Mouse (Mus musculus): ENCODE data around the gene Asgr2.
"Not testable (repeated sequence)": the region's sequence is repeated elsewhere in the genome, so short reads cannot be mapped to it uniquely, and the experiment has no call there.

The Asgr2 gene

DNA sequence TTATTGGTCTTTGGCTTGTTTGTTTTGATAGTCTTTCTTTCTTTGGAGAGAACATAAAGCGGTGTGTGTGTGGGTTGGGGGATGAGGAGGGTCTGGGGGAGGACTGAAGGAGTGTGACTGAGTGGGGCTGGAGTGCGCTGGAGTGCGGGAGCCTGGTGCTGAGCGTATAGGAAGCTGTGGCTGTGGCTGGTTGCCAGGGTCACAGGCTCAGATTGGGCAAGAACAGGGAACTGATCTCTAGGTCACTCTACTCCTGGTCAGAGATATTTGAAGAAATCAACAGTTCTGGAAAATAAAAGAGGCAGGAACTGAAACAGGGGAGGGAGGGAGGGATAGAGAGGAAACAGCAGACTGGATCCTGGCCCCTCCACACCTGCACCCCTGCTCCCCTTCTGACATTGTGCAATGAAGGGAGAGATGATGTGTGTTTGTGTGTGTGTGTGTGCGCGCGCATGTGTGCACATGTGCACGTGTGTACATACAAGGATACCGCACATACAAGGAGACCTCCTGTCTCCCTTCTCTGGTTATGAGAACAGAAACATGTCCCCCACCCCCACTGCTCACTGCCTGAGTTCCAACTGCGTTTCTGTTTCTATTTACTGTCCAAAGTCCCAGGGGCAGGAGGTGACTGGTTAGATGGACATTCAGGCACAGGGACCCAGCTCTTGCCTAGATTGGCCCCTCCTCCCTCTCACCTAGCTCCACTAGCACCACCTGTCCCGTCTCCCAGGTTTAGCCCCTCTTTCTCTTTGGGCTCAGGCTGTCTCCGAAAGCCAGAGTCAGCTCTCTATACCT, at the start of gene Asgr2:
Gene Asgr2, plus strand, starts transcription at position 659 of the 798 bp plus-strand sequence.
- DNase-seq (ENCODE audit: low read depth, low spot score) = no peak
- no peaks in the 10 kb centered on the region for H3K36me3 ChIP-seq (ENCODE audit: control insufficient read depth, insufficient read depth, low read length, poor library complexity, severe bottlenecking)
- no peaks in the 10 kb centered on the region for H3K27me3 ChIP-seq (ENCODE audit: control insufficient read depth, insufficient read depth, low read length, poor library complexity, severe bottlenecking)

DNA sequence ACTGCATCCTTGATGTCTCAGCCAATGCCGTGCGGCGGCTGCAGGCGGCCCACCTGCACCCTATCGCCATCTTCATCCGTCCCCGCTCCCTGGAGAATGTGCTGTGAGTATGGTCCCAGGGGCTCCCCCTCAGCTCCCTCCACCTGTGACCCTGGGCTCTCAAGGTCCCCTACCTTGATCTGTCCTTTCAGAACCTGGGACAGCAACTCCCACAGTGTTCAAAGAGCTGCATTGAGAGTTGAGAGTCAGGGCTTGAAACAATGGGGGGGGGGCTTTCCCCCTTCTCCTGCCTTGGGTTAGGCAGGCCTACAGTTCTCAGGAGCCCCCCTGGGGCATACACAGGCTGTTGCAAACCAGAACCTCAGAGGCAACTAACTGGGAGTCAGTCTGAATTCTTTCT, 48.8 kb upstream of the Asgr2 start:
- no peaks in the 10 kb centered on the region for H3K36me3 ChIP-seq (ENCODE audit: control insufficient read depth, insufficient read depth, low read length, poor library complexity, severe bottlenecking)
- DNase-seq (ENCODE audit: low read depth, low spot score) = no peak
- H3K27me3 ChIP-seq (ENCODE audit: control insufficient read depth, insufficient read depth, low read length, poor library complexity, severe bottlenecking) = no peaks in the 10 kb centered on the region; the same call in 1 of the 2 replicates

DNA sequence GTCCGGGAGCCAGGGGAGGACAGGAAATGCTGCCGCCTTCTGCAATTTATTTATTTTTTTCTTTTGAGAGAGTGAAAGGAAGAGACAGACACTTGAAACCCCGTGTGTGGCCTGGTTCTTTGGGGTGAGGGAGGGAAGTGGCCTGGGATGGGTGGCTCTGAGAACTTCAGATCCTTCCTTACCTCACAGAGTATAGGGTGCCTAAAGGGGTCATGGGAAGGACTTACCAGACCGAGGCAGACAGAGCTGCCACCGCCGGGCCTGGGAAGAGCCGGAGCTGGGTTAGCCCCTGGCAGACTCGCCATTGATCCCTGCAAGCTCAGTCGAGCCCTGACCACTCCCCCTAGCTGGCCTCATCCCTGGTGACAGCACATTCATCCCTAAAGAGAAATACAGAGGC, 47.0 kb upstream of the Asgr2 start:
- Histone ChIP-seq H3K27me3 (ENCODE audit: control insufficient read depth, insufficient read depth, low read length, poor library complexity, severe bottlenecking) (no peaks in the 10 kb centered on the region), H3K36me3 (ENCODE audit: control insufficient read depth, insufficient read depth, low read length, poor library complexity, severe bottlenecking) (no peaks in the 10 kb centered on the region)
- DNase-seq (ENCODE audit: low read depth, low spot score) = no peak

DNA sequence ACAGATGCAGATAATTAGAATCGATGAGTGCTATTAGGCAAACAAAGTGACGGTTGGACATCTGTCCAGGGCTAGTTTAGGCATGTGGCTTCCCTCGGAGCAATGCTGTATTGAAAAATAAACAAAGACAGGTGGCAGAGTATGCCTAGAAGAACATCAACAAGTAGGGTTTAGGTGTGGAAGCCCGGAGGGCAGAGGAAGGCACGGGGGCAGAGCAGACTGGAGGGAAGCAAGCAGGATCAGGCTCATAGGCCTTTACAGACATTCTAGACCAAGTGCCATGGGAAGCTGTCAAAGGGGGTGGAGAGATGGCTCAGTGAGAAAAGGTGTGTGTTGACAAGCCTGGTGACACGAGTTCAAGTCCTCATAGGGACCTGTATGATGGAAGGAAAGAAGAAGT, 43.1 kb upstream of the Asgr2 start:
- DNase-seq (ENCODE audit: low read depth, low spot score) = no peak
- Histone ChIP-seq H3K36me3 (ENCODE audit: control insufficient read depth, insufficient read depth, low read length, poor library complexity, severe bottlenecking) (no peaks in the 10 kb centered on the region), H3K27me3 (ENCODE audit: control insufficient read depth, insufficient read depth, low read length, poor library complexity, severe bottlenecking) (no peaks in the 10 kb centered on the region)

DNA sequence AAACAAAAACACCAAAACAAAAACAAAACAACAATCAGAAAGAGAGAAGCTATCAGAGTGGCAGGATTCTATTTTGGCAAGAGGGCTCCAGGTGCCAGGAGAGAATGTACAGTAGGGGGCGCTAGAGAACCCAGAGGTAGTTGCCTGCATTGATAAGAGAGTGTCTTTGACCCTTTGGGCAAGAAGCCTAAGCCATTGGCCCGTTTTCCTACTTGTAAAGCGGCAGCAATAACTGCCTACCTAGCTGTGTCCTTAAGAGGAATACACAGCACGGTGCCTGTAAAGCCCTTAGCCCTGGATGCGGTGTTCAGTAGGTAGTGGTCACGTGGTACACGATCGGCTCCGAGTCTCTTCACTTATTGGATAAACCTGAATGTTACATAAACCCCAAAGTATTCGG, 42.6 kb upstream of the Asgr2 start:
- no peaks in the 10 kb centered on the region for H3K27me3 ChIP-seq (ENCODE audit: control insufficient read depth, insufficient read depth, low read length, poor library complexity, severe bottlenecking)
- H3K36me3 ChIP-seq (ENCODE audit: control insufficient read depth, insufficient read depth, low read length, poor library complexity, severe bottlenecking) = no peaks in the 10 kb centered on the region
- peak; percentile 46 for DNase-seq (ENCODE audit: low read depth, low spot score)

DNA sequence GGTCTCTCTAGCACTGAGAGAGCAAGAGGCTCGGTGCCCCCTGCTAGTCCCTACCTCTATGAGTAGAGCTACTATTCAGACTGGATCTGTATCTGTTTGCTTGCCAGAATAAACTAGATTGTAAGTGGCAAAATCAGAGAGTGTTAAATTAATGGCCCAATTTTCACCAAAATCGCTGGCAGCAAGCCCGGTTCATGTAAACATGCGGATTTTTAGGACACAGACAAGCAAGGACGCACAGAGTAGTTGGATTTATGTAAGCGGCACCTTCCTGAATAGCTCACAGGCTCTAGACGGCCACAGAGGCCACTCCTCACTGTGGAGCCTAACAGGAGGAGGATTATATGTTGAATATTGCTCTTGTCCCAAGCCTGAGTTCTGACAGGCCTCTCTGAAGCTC, 39.3 kb upstream of the Asgr2 start:
- H3K27me3 ChIP-seq (ENCODE audit: control insufficient read depth, insufficient read depth, low read length, poor library complexity, severe bottlenecking) = no peaks in the 10 kb centered on the region
- DNase-seq (ENCODE audit: low read depth, low spot score) = no peak
- H3K36me3 ChIP-seq (ENCODE audit: control insufficient read depth, insufficient read depth, low read length, poor library complexity, severe bottlenecking) = no peaks in the 10 kb centered on the region

DNA sequence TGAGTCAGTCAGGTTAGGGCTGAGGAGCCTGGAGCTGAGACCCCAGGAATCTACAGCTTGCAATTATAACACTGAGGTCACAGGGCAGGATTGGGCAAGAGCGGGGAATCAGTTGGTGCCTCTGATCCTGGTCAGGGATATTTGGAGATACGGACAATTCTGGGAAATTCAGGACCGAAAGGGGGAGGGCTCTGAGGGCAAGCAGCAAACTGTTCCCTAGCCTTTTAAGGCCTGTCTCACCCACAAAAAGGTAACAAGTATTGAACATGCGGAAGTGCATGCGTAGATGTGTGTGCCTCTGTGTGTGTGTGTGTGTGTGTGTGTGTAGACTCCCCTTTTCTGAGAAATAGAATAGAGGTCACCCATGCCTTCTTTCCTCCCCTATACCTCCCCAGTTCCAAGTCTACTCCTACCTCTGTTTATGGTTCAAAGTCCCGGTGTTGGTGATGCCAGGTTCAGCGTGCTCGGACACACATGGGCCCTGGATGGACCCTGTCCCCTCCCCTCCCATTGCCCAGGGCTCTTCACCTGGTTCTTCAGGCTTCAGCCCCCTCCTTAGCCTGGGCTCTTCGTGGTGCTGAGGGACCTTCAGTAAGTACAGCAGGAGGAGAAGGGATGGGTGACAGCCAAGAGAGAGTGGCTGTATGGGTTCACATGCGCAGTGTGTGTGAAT, 38.4 kb upstream of the Asgr2 start, which contains the start of gene Asgr1:
Gene Asgr1, plus strand, starts transcription at position 188 of the 673 bp plus-strand sequence.
- H3K27me3 ChIP-seq (ENCODE audit: control insufficient read depth, insufficient read depth, low read length, poor library complexity, severe bottlenecking) = no peaks in the 10 kb centered on the region
- H3K36me3 ChIP-seq (ENCODE audit: control insufficient read depth, insufficient read depth, low read length, poor library complexity, severe bottlenecking) = no peaks in the 10 kb centered on the region
- DNase-seq (ENCODE audit: low read depth, low spot score) = no peak

DNA sequence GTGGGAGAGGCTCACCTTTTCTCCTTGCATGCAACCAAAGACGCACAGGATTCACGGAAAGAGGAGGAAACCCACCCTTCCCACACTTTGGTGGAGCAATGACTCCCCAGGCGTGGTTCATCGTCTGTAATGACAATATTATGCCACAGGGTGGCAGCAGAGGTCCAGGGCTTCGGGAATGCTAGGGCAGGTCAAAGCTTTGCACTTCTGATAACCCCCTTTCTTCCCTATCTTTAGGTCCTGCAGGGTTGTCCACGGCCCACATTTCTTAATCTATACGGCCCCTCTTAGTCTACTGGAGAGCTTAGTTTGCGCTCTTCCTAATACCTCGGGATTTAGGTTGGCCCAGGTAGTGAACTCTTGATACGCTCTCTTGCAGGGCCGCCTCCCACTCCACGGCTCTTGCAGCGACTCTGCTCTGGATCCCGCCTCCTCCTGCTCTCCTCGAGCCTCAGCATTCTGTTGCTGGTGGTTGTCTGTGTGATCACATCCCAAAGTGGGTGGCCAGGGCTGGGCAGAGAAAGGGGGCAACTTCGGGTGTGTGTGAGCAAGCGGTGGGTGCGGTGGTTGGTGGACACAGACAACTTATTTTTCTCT, 36.7 kb upstream of the Asgr2 start:
- Histone ChIP-seq H3K27me3 (ENCODE audit: control insufficient read depth, insufficient read depth, low read length, poor library complexity, severe bottlenecking) (no peaks in the 10 kb centered on the region), H3K36me3 (ENCODE audit: control insufficient read depth, insufficient read depth, low read length, poor library complexity, severe bottlenecking) (no peaks in the 10 kb centered on the region)
- peak; percentile 76 for DNase-seq (ENCODE audit: low read depth, low spot score)

DNA sequence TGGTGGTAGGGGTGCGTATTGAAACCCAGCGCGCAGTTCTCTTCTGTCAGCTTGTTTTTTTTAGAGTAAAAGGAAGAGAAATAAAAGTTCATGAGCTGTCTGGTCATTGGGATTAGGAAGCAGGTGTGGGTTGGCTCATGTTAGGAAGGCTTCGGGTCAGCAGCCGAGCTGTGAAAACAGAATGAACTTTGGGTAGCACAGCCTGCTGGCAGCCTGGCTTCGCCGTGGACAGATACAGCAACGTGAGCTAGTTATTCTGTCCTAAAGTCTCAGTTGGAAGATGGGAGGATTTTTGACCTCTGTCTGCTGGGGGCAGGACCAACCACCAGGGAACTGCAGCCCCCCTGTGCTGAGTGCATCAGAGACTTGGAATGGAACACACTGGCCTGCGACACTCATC, 34.6 kb upstream of the Asgr2 start:
- Histone ChIP-seq H3K36me3 (ENCODE audit: control insufficient read depth, insufficient read depth, low read length, poor library complexity, severe bottlenecking) (no peaks in the 10 kb centered on the region), H3K27me3 (ENCODE audit: control insufficient read depth, insufficient read depth, low read length, poor library complexity, severe bottlenecking) (no peaks in the 10 kb centered on the region)
- no peak for DNase-seq (ENCODE audit: low read depth, low spot score)

DNA sequence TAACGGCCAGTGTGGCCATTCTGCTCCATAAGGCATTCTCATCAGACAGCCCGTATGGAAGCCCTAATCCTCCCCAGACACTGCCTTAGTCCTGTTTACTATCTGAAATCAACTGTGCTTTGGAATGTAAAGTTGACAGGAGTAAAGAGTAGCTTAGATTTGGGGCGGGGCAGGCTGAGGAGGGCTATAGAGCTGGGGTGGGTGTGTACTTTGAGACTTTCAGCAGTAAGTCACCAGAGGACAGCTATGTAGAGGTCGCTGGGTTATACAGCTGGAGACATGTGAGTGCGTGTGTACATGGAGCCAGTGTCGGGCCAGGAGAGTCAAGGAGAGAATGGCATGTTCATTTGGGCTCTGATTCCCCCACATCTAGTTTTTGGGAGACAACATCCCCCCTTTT, 32.5 kb upstream of the Asgr2 start:
- Histone ChIP-seq H3K27me3 (ENCODE audit: control insufficient read depth, insufficient read depth, low read length, poor library complexity, severe bottlenecking) (no peaks in the 10 kb centered on the region), H3K36me3 (ENCODE audit: control insufficient read depth, insufficient read depth, low read length, poor library complexity, severe bottlenecking) (no peaks in the 10 kb centered on the region)
- DNase-seq (ENCODE audit: low read depth, low spot score) = no peak

DNA sequence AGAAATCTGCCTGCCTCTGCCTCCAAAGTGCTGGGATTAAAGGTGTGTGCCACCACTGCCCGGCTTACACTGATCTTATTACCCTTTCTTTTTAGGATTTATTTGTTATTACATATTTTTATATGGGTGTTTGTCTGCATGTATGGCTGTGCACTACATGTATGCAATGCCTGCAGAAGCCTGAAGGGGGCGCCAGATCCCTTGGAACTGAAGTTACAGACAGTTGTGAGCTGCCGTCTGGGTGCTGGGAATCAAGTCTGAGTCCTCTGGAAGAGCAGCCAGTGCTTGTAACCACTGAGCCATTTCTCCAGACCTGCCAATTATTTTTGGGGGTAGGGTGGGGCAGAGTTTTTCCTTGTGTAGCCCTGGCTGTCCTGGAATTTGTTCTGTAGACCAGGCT, 29.4 kb upstream of the Asgr2 start:
- no peak for DNase-seq (ENCODE audit: low read depth, low spot score)
- Histone ChIP-seq H3K36me3 (ENCODE audit: control insufficient read depth, insufficient read depth, low read length, poor library complexity, severe bottlenecking) (no peaks in the 10 kb centered on the region), H3K27me3 (ENCODE audit: control insufficient read depth, insufficient read depth, low read length, poor library complexity, severe bottlenecking) (no peaks in the 10 kb centered on the region)

DNA sequence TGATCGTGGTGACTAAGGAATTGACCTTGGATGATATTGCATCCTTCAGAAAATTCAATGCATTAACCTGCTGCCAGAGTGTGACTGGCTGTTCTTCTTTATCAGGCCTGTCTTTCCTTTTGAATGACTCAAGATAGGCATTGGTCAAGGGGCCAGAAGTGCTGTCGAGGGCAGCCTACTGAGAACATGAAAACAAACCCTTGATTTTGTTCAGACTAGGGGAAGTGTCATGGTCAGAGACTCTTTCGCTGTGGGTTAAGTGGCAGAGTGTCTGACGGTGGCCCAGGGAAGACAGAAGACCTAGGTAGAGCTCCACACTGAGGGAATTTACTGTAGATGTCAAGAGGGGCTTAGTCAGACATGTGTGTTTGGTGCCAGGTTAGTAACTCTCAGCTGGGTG, 25.7 kb upstream of the Asgr2 start:
- DNase-seq (ENCODE audit: low read depth, low spot score) = no peak
- Histone ChIP-seq H3K27me3 (ENCODE audit: control insufficient read depth, insufficient read depth, low read length, poor library complexity, severe bottlenecking) (no peaks in the 10 kb centered on the region), H3K36me3 (ENCODE audit: control insufficient read depth, insufficient read depth, low read length, poor library complexity, severe bottlenecking) (no peaks in the 10 kb centered on the region)

DNA sequence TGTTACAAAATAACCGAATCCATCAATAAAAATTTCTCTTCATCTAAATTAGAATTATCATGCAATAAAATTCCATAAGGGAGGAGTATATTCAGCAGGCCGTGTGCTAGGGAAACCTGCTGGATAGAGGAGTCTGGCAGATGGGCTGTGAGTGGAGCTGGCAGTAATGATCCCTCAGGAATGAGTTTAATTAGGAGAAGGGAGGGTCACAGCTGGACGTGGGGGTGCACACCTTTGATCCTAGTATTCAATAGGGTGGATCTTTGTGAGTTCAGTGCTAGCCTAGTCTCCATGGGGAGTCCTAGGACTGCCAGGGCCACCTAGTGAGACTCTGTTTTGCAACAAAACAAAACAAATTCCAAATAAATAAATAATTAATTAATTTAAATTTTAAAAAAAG, 24.2 kb upstream of the Asgr2 start:
- no peak for DNase-seq (ENCODE audit: low read depth, low spot score)
- Histone ChIP-seq H3K27me3 (ENCODE audit: control insufficient read depth, insufficient read depth, low read length, poor library complexity, severe bottlenecking) (no peaks in the 10 kb centered on the region), H3K36me3 (ENCODE audit: control insufficient read depth, insufficient read depth, low read length, poor library complexity, severe bottlenecking) (no peaks in the 10 kb centered on the region)

DNA sequence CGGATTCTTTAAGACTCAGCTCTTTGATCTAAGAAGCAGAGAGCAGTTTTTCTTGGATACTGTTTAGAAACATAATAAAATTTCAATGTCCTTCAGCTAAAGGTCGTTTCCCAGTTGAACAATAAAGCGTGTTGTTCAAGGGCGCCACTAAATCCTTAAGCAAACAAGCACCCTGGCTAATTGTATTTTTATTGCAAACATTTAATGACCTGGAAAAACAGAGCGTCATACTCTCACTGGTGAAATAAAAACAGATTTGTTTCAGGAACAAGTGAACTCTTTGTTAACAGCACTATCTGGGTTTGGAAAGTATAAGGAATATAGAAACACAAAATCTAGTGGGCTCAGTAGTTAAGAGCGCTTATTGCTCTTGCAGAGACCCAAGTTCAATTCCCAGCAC, 22.4 kb upstream of the Asgr2 start:
- no peaks in the 10 kb centered on the region for H3K27me3 ChIP-seq (ENCODE audit: control insufficient read depth, insufficient read depth, low read length, poor library complexity, severe bottlenecking)
- DNase-seq (ENCODE audit: low read depth, low spot score) = no peak
- H3K36me3 ChIP-seq (ENCODE audit: control insufficient read depth, insufficient read depth, low read length, poor library complexity, severe bottlenecking) = no peaks in the 10 kb centered on the region

DNA sequence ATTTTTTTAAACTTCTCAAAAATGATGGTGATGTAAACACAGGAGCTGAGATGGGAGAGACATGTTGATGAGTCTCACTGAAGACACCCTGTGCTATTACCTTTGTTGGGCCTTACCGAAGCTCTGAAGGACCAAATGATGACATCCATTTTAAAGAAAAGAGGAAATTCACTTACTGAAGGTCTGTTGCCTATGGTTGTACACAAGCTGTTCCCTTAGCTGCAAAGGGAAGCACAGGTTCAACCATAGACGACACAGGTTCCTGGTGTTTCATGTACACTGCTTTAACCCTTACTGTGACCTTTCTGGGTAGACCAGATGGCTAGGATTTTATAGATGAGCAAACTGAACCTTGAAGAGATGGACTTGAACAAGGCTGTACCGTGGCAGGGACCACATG, 21.8 kb upstream of the Asgr2 start:
- DNase-seq (ENCODE audit: low read depth, low spot score); H3K36me3 ChIP-seq (ENCODE audit: control insufficient read depth, insufficient read depth, low read length, poor library complexity, severe bottlenecking); H3K27me3 ChIP-seq (ENCODE audit: control insufficient read depth, insufficient read depth, low read length, poor library complexity, severe bottlenecking): not testable (repeated sequence)
